Mouse (Mus musculus): ENCODE data around the gene Coasy.

DNA sequence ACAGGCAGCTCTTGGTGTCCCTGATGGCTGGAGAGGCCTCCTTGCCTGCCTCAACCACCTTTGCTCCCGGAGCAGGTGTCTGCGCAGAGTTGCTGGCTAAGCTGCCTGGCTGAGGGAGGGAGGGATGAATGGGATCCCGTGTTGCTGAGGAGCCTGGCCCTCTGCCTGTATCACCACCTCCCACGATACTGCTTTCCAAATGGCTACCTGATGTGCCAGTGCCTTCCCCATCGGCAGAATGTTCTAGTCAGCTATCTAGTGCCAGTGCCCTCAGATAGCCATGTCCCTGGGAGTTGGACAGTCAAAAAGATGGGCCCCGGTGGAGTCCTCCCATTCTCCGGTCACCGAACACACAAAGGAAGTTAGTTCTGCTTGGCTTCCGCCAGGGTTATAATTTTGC lies 32.0 kb upstream of the Coasy start:
- TF ChIP-seq POLR2A (IDR thresholded peaks at IDR 0.05; ENCODE audit: extremely low read depth, insufficient read depth, low read length) = no peak
- no peak for TF ChIP-seq CTCF (IDR thresholded peaks at IDR 0.05; ENCODE audit: extremely low read depth, insufficient read depth, low read length)
